Mouse (Mus musculus): ENCODE measurements around the gene Creld2.

GRCm38 (mm10) chr15:88874477-88874876, 55.0 kb downstream of the Creld2 start:
- TF ChIP-seq POLR2A (IDR thresholded peaks at IDR 0.05; ENCODE audit: insufficient read depth, low read depth, low read length) (no peak), CTCF (IDR thresholded peaks at IDR 0.05; ENCODE audit: insufficient read depth, low read depth, low read length) (no peak)

Data from olfactory bulb, adult 2 months (tissue).